Mouse (Mus musculus) v-Abl transformed pro-B cells (cell line): ENCODE measurements at regions not wholly inside any gene's neighbourhood (a gene's known extent, or its start where the extent isn't known, plus 50 kb on each side); places are given as distances from the start of the nearest gene placed in this dataset.

Experiments used
- in situ Hi-C, 2 experiments: fragments of 400-800 bp; cut with MboI; formaldehyde crosslinking; loops; one replicate each; pipeline ENCODE4 v1.15.1; 2025; ENCODE audit not compliant: unreplicated experiment in 2 of 2

DNA sequence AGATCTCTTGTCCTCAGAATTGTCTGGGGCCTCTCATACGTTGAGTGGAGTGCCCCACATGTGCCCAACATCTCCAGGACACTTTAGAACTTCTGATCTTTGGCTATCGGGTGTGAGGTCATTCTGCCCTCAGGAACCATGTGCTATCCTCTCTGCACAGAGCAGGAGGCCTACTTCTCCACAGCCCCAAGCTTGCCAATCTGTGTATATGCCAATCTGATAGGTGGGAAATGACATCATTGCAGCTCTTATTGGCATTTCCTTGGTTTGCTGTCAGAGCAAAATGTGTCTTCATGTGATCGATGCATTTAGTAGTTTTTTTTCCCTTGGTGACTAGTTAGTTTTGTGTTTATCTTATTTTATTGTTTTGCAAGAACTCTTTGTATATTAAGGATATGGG is 108.8 kb upstream of the Ptpn1 start:
- in situ Hi-C loops = loop anchor here in 1 of 2 experiments (25.0 kb wide), 1 partner anchor 111 kb away; no protein-coding TSS in a partner anchor

DNA sequence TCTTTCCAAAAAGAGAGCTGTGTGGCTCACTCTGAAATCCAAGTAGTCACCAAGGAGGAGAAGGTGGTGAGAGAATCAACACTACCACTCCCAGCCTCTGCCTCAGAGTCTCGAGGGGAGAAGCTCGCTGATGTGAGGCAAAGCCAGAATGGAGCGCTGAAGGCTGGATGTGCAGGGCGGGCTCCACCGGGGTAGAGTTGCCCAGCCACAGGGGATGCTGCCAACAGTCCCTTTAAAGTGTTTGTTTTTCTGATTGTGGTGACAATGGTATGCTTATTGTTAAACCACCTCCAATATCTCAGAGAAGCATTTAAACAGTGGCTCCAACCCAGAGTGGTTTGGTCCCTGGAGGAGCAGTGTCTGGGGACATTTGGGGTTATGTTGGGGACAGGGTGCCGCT is 110.7 kb upstream of the Ptpn1 start:
- in situ Hi-C loops = loop anchor here in 1 of 2 experiments (25.0 kb wide), 1 partner anchor 109 kb away; no protein-coding TSS in a partner anchor

DNA sequence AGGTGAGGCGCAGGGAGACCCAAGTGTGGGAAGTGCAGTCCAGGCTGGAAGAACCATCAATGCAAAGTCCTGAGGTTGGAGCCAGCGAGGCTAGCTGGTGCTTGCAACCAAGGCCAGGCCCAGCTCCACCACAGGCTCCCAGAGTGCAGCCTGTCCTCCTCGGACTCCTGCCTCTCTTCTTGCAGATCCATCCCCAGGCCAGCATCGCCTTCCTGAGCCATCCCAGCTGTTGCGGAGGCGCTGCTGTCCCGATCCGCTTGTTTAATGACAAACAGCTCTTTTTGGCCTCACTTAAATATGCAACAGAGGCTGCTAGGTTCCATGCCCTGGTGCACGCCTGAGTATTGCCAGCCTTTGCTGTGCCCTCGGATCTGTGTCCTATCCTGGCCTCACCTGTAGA is 113.1 kb upstream of the Ptpn1 start:
- in situ Hi-C loops = loop anchor here in 1 of 2 experiments (25.0 kb wide), 1 partner anchor 106 kb away; no protein-coding TSS in a partner anchor

DNA sequence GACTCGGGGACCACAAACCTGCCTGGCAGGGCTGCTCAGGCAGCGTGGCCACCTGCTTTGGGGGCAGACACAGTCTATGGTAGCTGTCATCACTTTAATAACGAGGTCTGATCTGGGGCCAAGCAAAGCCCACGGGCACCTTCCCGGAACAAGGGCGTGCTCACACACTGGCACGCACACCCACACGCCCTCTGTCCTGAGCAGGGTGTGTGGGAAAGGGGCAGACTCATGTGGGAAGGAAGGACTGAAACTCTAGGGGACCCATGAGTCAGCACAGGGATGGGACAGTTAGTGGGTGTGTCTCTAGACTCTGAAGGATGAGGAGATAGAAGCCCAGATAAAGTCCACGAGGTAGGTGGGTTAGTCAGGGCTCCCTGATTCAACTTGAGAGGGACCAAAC is 114.8 kb upstream of the Ptpn1 start:
- in situ Hi-C loops = loop anchor here in 1 of 2 experiments (25.0 kb wide), 1 partner anchor 105 kb away; no protein-coding TSS in a partner anchor

DNA sequence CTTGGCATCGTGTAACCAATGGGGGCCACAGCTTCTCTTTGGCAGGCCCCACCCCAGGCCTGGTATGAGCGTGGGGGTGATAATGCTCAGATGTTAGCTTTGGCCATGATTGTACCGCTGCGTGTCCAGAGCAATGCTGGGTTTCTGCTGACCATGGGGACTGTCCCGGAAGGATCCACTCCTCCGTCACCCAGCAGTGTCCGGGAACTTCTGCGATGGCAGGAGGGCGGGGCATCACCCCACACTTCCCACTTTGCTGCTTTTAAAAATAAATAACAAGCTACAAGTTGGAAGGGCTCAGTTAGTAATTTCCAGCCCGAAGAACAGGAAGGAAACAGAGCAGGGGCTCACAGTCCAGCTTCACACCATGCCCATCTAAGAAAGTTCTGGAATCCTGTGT is 116.7 kb upstream of the Ptpn1 start:
- in situ Hi-C loops = loop anchor here in 1 of 2 experiments (25.0 kb wide), 1 partner anchor 103 kb away; no protein-coding TSS in a partner anchor

DNA sequence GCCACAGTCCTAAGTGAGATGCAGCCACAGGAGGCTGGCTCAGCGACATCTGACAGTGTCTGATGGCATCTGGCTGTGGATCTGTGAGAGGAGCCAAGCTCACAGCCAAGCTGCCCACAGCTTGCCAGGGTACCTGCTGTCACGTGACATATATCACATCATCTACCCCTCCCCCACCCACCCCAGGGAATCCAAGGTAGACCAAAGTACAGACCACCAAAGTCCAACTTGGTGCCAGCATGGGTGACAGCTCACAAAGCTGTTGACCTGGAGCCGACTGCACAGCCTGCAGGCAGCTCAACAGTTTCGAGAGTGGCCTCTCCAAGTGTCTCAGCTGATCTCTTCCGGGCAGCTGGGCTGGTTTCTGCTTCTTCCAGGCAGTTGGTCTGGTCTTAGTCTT is 119.6 kb upstream of the Tmem189 start:
- in situ Hi-C loops = loop anchor here in 1 of 2 experiments (25.0 kb wide), 1 partner anchor 97 kb away; no protein-coding TSS in a partner anchor

DNA sequence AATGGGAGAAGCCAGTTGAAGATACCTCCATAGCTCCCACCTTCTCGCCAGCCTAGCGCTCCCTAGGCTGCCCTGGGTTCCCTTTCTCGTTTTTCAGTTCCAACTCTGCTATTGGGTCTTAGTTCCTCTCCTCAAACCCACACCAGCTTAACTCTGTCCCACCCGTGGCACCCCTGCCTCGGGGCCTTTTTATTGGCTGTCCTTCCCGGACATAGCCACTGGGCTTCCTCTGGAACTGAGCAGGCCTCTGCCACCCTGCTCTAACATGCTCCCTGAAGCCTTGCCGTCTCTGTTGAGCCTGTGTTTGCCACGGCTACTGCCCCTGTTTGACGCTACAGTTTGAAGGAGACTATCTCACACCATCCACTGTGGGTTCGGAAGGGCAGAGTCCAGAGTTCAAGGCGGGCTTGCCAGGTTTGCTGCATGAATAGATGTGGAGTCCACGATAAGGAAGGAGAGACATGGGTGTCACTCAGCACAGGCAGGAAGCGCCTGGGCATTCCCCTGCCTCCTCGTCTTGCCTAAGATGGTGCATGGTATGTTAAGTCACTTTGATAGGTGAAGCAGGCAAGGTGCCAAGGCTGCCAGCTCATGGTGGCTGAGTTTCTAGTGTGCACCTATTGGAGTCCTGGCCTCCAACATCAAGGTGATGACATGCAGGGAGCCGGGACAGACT is 116.1 kb upstream of the Tmem189 start:
- in situ Hi-C loops = loop anchor here in 1 of 2 experiments (25.0 kb wide), 1 partner anchor 93 kb away; no protein-coding TSS in a partner anchor

DNA sequence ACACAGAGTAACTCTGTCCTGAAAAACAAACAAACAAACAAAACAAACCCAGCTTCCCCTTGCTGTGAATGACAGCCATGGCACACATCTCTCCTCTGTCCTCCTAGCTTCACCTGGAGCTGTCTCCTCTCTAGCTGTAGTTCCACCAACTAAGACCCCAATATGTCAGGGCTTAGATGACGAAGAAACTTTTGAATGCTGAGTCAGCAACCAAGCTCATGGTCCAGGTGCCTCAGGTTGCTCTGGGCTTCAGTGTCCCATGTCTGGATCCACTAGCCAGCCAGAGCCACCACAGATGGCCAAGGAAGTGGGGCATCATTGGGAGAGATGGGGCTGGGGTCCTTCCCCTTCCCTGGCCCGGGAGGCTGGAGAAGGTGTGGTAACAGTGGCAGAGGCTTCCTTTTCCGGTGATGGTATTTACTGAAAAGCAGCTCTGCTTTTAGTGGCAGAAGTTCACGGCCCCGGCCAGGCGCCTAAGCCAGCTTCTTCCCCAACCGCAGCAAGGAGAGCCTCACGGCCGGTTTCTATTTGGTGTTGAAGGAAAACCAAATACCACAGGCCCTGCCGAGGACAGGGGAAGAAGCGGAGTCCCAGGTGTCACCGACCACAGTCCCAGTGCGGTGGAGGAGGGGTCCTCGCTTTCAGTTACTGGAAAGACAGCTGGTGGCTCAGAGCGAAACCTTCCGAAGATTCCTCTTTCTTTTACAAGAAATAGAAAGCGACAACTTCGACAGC is 115.0 kb upstream of the Tmem189 start:
- in situ Hi-C loops = loop anchor here in 1 of 2 experiments (25.0 kb wide), 1 partner anchor 92 kb away; no protein-coding TSS in a partner anchor

DNA sequence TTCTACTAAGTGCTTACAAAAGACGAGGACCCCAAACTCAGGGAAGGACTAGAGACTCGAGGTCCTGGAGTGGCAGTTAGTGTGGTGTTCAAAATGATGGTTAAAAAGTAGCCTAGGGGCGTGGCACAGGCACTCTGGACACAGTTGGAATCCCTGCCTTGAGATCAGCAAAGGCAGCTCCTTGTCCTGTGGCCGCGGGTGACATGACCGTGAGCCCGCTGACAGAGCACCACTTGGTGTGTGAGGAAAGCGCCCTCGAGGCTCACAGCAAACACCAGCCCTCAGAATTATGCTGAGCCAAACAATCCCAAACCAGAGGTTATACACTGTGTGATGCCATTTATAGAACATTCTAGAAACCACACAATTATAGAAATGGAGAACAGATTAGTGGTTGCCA is 112.9 kb upstream of the Tmem189 start:
- in situ Hi-C loops = loop anchor here in 1 of 2 experiments (25.0 kb wide), 1 partner anchor 90 kb away; no protein-coding TSS in a partner anchor

DNA sequence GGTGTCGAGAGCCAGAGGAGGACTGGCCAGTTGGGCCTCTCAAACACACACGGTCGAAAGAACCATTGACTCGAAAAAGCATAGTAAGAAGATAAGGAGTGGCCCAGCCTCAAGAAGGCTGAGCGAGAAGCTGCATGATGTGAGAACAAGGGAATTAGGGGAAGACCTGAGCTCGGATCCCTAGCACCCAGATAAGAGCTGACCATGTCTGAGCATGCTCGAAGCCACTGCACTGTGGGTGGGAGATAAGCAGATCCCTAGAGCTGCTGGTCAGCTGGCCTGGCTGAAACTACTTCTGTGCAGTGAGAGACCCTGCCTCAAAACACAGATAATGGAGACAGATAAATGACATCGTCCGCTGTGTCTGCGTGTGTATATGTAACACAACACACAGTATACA is 111.8 kb upstream of the Tmem189 start:
- in situ Hi-C loops = loop anchor here in 1 of 2 experiments (25.0 kb wide), 1 partner anchor 89 kb away; no protein-coding TSS in a partner anchor

DNA sequence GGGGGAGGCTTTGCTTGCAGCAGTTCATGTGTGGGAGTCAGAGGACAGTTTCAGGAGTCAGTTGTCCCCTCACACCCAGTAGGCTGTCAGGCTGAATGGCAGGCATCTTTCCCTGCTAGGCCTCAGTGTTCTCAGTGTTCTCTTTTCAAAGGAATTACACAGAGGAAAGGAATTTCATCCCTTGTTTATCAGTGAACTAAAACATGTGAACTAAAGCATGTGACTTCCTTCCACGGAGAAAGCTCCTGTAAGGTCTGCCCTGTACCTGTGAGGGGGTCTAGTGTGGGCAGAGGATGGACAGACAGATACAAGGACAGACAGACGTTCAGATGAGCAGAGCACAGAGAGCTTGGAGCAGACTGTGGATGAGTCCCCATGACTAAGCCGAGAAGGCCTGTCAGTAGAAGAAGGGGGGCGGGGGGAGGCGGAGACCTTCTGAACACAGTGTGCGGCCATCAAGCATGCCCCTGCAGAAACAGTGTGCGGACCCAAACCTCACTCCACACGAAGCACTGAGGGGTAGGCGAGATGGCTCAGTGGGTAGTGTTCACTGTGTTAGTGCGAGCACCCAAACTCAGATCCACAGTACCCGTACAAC is 111.1 kb upstream of the Tmem189 start:
- in situ Hi-C loops = loop anchor here in 1 of 2 experiments (25.0 kb wide), 1 partner anchor 88 kb away; no protein-coding TSS in a partner anchor

DNA sequence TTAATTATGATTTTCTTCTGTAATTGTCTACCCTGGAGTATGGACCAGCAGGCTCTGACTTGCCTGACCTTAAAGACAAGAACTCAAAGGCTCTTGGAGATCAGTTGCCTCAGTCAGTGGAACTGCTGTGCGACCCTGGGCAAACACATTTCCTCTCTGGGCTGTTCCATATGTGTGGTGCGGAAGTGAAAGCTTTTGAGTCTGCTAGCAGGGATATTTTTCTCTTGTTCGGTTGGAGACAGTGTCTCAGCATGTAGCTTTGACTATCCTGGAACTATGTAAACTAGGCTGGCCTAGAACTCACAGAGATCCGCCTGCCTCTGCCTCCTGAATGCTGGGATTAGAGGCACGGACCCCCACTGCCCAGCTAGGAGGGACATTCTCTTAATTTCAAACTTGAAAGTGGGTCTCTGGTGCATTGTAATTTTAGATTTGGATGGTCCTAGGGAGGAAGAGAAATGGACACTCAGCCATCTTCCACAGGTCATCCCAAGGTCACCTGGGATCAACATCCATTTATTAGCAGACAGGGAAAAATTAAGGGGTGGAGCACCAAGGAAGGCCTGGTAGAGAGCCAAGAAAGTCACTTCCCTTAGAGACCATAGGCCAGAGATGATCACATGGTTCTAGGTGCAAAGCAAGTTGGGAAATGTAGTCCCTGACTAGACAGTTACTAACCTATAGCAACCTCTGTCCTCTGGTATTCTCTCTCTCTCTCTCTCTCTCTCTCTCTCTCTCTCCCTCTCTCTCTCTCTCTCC is 110.2 kb upstream of the Tmem189 start:
- in situ Hi-C loops = loop anchor here in 1 of 2 experiments (25.0 kb wide), 1 partner anchor 88 kb away; no protein-coding TSS in a partner anchor

DNA sequence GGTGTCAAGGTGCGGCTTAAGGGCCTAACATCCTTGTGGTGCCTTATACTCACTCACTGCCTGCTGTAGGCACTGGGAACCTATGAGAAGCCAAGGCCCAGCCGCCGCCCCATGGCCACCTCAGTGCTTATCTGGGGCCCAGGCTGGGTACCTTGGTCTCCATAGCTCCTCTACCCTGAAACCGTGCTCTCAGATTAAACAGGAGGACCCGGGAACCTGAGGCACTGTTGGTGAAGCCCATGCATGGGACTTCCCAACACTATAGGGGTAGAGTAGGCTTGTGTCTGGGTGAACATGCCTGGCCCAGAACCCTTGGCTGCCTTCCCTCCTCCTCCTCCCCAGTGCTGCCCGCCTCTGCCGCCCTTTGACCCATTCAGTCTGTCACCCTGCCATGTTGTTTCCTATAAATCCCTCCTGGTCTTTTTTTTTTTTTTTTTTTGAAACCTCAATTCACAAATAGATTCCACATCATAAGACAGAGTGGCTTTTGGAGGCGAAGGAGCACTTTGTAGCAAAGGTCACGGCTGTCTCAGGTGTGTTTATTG is 109.4 kb upstream of the Tmem189 start:
- in situ Hi-C loops = no loop called here

DNA sequence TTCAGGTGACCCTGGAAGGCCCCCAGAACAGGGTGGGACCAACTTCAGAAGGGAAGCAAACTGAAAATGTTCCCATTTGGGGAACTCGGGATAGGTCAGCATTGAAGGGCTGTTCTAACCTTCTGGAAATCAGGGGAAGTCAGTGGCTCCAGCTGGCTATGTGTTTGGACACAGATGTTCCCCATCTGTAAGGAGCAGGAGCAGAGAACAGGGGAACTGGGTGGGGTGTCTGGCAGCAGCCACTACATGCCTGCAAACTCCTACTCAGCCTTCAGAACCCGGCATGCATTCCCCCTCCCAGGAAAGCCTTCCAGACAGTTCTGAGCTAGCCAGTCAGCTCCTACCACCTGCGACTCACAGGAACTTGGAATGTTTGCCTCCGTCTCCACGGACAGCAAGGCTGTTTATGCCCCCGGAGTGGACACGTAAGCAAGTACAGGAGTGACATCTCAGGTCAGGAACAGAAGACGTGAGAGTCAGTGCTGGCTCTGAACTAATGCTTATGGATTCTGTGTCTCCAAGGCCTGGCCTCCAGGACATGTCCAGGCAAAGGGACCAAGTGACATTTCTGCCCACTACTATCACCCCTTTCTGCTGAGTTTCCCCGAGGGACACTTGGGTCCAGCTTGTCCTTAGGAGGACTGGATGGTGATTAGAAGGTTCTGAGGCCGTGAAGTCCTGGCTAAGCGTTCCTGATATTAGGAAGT is 108.6 kb upstream of the Tmem189 start:
- in situ Hi-C loops = no loop called here

DNA sequence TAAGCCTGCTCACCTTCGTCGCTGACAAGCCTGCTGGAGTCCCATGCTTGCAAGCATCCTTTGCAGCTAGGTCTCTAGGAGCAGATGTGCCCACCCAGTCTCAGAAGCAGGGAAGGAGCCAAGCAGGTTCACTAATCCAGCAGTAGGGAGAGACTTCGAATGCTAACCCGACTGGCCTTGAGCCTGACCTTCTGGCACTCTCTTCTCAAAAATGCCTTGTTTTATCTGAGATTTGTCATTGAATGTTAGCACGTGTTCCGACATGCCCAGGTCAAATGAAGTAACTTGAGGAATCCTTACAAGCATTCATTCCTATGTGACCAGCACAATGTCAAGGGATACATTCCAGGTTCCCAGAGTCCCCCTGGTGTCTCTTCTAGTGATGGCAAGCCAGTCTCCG is 105.9 kb upstream of the Tmem189 start:
- in situ Hi-C loops = no loop called here

DNA sequence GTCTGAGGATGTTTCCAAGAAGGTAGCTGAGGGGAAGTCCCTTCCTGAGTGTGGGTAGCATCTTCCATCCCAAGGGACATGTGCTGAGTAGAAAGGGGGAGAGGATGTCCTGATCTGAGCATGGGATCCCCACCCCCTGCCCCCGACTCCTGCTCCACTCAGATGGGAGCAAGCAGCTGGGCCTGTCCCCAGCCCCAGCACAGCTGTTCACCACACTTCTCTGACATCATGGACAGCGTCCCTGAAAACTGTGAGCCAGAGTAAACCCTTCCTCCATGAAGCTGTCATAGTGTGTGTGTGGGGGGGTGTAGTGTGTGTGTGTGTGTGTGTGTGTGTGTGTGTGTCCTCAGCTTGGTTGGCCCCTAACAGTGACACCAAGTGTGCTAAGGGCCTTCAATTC is 104.3 kb upstream of the Tmem189 start:
- in situ Hi-C loops = no loop called here

DNA sequence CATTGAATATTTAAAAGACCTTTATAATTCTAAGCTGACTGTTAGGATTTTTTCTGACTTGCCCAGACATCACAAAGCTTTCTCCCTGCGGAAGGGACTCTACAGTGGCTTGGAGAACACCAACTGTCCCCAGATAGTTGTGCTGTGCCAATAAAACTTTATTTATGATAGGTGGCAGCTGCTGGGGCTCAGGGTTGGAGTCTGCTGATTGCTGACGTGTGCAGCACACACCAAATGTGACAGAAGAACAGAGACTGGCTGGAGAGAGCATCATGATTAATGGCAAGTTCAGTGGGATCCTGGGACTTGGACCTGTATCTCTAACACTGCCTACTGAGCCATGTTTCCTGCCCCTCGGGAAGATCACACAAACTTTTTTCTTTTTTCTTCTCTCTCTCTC is 103.1 kb upstream of the Tmem189 start:
- in situ Hi-C loops = no loop called here

DNA sequence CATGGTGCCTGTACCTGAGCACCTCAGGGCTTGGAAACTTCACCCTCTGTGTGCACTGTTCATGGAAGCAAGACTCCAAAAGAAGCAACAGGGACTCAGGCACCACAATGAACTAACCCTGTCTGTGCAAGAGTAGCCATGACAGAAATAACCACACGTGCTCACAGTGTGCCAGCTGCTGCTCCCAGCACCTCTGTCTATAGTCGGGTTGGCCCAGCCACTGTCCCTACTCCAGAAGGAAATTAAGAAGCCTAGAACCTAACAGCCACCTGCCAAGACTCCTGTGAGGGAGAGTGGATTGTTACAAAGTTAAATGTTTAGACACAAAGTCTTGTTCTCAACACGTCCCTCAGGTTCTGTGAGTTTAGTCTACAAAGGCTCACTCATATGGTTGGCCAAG is 102.7 kb upstream of the Tmem189 start:
- in situ Hi-C loops = no loop called here

DNA sequence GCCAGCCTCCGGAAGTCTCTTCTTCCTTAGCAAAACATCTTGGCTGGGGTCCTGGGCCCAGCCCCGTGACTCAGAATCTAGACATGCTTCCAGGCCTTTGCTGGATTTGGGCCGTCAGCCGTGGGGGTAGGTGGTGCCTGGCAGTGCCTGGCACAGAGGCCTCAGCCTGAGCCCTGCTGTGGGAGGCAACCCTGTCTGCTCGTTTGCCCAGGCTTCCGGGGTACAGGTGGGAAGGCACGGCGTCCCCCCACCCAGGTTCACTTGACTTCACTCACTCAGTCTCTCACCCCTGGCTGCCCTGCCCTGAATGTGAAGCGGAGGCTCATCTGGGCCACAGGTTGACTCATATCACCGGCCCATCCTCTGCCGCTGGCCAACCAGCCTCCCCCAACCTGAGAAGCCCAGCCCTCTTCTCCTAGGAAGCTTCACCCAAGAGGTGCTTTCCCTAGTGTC is 99.9 kb upstream of the Tmem189 start:
- in situ Hi-C loops = no loop called here
